Mouse (Mus musculus): ENCODE results near the gene Mrps31. TPM values are rescaled to one million over a fixed set of nuclear protein-coding genes. Genes with fewer than 3 reads are reported as not detected.

The Mrps31 gene
- total RNA-seq (2021), result 10 to 100 TPM; 26.6 to 26.7 TPM
- long read RNA-seq, transcript Mrps31-201 (7 exons, 1,515 nt), result major isoform, 26 of 29 reads
- long read RNA-seq, partial matches to known transcripts, result 1 of 29 reads
- long read RNA-seq, other reads (novel, unspliced or antisense), result 2 of 29 reads

DNA sequence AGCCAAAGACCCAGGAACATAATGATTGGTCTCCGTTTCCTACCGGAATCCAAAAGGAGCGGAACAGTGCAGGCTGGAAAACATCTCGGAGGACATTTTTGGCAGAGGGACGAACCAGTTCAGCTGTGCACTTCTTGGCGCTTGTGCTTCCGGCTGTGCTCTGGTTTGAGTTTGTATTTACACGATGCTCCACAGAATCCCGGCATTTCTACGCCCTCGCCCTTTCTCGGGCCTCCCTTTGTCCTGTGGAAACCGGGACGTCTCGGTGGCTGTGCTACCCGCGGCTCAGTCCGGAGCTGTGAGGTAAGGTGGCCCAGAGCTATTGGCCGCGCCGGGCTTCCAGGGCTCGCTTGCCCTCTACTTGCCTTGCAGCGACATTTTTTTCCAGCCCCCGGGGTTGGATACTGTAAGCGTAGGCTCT is at the start of gene Mrps31:
Gene Mrps31, plus strand, starts transcription at position 80 of the 421 bp plus-strand sequence.
- peak; percentile 85 to 92 for DNase-seq (ENCODE audit: low spot score in 2 of 2)

DNA sequence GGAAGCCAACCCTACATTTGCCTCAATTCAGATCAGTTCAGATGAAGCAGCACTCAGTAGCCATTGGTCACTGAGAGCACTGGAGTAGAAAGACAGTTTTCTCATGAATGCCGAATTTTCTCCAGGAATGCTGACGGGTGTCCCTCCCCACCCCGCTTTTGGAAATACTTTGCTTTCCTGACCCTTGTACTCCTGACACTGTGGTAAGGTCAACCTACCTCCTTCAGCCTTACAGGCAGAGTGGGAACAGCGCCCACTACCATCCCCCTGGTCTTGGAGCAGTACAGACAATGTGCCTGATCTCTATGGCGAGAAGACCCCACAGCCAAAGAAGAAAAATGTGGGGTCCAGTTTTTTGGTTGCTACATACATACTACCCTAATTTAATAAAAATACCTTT is 34.9 kb upstream of the Mrps31 start:
- DNase-seq (ENCODE audit: low spot score in 2 of 2), result no peak

DNA sequence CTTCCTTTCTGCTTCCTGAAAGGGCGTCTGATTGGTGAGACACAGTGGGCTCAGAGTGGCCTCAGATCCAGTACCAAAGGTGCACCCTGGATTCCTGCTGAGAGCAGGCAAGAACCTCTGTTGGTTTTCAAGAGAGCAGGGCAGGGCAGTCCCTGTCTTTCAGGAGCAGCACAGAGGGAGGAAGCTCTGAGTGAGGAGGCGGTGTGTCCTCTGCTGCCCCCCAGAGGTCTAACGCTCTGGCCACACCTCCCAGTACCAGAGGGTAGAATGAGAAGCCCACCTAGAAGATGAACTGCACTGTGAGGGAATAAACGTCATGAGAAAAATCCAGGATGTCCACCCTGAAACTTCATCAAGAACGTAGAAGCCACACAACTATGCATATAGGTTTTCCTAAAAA is 34.3 kb upstream of the Mrps31 start:
- peak in 1 of 2 experiments; percentile 13 for DNase-seq (ENCODE audit: low spot score in 2 of 2)

DNA sequence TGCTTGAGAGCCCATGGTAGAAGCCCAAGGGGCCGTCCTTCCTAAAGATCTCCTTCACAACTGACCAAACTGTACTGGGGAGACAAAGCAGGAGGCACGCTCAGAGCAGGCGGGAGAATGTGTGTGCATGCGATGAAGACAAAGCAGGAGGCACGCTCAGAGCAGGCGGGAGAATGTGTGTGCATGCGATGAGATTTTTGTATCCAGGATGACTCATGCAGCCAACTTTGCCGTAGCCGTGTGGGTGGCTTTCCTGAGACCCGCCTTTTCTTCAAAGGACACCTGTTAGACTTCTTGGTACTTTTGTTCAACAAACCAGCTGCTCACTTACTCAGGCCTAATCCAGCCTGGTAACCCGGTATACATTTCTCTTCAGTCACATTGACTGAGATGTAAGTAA is 30.2 kb upstream of the Mrps31 start:
- peak in 1 of 2 experiments; percentile 6 for DNase-seq (ENCODE audit: low spot score in 2 of 2)

DNA sequence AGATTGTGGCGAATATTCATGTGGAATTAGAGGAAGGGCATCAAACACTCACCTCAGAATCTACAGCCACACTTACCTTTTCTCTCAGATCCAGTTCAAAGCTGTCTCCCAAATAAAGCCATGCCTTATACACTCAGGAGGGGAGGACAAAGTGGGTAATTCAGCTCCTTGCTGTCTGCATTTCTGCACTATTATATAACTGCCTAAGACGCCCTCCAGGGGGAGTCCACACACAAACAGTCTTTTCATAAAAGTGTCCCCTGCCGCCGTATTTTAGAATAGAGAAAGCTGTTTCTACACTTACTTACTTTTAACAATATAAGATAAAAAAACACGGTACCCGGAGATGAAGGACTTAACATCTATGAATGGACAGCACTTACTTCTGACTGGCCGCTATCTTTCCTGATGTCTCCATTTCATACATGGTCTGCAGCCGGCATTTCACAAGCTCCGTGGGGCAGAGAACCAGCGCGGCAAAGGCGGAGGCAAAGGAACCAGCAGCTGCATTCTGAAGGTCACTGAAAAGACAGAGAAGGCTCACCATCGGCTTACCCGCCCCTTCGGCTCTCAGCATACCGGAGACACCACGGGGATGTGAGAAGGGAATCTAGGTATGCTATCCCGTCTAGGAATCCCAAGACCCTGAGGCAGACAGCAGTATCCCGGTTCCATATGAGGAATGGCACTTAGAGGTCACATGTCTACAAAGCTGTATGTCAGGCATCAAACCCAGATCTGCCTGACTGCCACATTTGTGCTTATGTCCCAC is 28.2 kb upstream of the Mrps31 start:
- DNase-seq (ENCODE audit: low spot score in 2 of 2), result no peak

DNA sequence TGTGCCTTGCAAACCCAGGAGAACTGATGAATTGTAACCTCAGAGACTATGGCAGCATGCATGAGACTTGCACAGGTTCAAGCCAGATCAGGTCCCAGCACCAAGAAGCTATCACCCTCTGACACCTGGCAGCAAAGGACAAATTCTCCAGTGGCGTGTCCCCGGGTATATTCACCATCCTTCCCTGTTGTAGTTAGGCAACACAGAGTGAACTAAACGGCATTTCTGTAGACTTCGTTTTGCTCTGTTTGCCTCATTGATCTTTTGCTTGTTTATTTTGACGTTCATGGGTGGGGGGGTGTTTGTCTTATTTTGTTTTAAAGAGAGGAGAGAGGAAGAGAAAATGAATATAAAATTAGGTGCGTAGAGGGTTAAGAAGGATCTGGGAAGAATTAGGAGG is 26.0 kb upstream of the Mrps31 start:
- DNase-seq (ENCODE audit: low spot score in 2 of 2), result no peak

DNA sequence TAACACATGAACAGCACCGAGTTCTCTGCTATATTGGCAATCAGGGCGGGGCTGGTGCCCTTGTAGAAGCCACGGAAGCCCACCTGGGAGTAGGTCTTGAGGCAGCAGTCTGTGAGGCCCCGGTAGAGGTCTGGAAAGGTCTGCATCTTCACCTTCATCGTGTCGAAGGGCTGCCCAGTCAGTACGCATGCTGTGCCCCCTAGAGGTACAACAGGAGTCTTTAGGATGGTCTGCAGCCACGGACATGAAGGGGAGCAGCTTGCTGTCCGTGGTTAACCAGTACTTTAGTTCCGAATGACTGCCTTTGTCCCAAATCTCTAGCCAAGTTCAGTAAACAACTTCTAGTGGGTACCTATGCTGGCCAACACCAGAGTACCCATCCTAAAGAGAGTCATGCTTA is 21.3 kb upstream of the Mrps31 start:
- no peak for DNase-seq (ENCODE audit: low spot score in 2 of 2)

DNA sequence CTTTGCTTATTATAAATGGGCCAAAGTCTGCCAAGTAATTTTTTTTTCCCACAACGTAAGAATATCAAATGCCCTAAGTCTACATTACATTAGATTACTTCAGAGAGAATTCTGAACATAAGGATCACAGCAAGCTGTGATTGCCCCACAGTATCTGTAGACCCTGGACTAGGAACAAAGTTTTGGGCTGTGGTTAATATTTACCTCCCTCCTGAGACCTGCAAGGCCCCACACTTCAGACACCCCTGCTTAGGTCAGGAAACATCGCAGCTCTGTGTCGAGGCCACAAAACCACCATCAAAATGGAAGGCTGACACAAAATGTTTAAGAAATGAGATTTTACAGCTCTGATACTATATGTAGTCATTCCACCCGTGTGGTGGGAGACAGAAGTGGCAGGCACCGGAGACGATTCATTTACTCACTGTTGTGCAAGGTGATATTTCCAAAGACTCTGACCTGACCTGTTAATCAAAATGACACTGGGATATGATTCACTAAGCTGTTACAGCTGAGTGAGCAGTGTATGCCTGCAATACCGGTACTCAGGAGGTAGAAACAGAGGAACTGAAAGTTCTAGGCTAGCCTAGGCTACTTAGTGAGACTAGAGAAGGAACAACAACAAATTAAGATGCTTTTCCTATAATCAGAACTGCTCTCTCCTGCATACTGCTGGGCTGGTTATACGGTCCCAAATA is 20.2 kb upstream of the Mrps31 start:
- DNase-seq (ENCODE audit: low spot score in 2 of 2), result no peak

DNA sequence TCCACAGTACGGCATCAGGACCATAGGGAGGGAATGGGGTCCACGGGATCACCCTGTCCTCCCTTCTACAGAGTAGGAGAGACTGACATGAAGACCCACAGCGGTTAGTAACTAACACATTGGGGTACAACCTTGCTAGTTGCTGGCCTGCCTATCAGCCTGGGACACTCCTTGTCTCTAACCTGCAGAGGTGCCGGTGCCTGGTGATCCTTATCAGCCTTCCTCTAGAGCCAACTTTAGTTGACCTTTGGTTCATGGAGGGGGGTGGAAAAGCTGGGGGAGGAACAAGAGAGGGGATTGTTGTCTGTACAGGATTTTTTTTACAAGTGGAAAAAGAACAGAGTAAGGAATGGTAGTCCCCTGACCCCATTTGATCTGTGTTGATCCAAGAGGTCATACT is 16.7 kb upstream of the Mrps31 start:
- DNase-seq (ENCODE audit: low spot score in 2 of 2), result no peak

DNA sequence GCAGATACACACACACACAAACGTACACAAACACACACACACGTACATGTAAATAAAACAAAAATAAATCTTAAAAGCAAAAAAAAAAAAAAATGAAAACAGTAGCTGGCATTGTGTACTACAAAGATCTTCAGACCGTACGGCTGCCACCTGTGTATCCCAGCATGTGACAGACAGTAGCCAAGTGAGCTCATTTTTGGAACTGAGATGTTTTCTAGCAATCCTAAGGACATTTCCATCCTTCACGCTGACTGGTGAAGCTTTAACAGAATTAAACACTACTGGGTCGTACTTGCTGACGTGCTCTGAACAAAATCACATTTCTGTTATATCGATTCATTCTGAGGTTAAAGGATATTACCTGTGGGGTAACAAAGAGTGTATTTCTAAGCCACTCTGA is 15.9 kb upstream of the Mrps31 start:
- no peak for DNase-seq (ENCODE audit: low spot score in 2 of 2)

DNA sequence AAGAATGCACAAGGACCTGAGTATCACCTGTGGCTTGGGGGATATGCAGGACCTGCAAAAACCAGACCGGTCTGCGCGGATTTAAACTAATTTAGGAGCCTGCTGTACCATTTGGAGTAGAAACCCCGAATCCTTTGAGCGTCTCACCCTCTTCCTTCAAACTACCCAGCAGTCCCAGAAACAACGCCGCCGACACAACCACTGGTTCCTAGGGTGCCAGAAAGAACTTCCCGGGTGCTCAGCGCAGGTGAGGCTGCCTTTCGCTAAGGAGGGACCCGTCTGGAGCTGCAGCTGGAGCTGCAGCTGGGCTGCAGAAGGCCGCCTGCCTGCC is 13.4 kb upstream of the Mrps31 start:
- DNase-seq (ENCODE audit: low spot score in 2 of 2), result no peak

DNA sequence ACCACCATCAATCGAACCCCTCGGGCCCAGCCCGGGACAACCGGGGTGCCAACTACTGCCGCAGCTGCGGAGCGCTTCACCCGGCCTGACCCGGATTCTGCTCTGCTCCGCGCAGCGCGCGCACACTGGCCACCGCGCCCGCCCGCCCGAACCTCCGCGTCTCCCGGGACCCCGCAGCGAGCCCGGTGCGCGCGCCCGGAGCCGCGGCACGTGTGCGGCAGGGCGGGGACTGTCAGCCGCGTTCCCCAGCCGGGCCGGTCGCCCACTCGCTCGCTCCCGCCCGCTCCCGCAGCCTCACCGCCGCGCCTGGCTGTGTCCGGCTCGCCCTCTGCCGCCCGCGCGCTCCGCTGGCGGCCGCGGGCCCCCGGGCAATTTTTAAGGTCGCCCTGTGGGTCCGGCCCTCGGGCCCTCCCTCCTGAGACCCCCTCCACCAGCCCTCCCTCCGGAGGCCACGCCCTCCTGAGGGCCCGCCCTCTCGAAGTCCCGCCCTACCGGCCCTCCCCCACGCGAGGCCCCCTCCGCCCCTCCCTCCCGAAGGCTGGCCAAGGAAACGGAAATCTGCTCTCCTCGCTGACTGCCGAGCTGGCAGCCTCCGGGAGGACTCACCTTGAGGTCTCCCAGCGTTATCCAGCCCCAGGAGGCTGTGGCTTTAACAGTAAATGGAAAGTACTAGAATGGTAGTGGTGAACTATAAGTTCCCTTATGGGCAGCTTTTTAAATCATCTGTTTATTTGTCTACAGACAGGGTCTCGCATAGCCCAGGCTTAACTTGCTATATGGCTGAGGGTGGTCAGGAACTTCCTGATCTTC is 12.8 kb upstream of the Mrps31 start, which contains the start of gene Slc25a15:
Gene Slc25a15, minus strand, starts transcription at position 456 of the 810 bp plus-strand sequence.
- peak; percentile 77 to 87 for DNase-seq (ENCODE audit: low spot score in 2 of 2)

DNA sequence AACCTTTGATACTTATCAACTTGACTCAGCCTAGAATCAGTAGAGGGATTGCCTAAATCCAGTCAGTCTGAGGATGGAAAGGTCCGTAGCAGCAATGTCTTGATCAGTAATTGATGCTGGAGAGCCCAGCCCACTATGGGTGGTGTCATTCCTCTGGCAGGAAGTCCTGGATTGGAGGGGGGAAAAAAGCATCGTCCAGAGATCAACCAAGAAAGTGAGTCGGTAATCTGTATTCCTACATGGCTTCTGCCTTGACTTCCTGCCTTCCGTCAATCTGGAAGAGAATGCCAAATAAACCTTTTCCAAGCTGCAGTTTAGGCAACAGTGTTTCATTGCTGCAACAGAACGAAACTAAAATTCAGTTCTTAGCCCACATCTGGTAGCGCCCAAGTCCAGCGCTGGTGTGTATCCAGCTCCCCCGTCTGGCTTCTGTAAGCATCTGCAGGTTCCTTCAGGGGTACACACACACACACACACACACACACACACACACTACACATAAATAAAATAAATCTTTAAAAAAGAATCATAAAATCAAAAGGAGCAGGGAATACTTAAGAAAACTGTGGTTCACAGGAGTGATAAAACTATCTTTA is 11.8 kb upstream of the Mrps31 start:
- no peak for DNase-seq (ENCODE audit: low spot score in 2 of 2)

DNA sequence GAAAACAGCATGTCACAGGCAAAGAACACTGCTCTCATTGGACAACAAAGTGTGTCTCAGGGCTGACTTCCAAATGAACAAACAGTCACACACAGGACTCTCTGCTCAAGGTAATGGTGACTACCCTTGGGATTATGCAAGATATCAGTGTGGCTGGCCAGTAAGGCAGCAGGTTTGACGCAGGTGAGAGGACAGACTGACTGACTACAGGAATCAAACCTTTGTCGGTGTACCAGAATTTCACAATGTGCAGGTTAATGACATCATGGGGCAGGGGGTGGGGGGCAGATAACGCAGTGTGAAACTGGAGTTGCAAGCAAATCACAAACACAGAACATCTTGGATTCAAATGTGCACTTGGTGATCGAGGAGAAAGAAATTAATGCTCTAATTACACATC is 10.6 kb upstream of the Mrps31 start:
- DNase-seq (ENCODE audit: low spot score in 2 of 2), result no peak

DNA sequence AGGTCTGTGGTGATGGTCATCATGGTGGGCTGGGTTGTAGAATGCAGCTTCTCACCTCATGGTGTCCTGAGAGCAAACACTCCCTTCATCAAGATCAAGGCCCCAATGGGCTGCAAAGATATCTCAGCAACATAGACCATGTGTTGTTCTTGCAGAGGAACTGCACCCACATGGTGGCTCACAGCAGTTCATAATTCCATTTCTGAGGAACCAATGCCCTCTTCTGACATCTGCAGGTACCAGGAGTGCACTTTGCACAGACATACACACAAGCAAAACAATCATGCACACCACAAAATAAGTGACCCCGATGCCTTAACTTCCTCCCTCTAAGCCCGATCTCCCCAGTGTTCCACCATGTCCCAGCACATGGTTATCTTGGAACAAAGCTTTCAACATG is 7.9 kb upstream of the Mrps31 start:
- DNase-seq (ENCODE audit: low spot score in 2 of 2), result no peak

DNA sequence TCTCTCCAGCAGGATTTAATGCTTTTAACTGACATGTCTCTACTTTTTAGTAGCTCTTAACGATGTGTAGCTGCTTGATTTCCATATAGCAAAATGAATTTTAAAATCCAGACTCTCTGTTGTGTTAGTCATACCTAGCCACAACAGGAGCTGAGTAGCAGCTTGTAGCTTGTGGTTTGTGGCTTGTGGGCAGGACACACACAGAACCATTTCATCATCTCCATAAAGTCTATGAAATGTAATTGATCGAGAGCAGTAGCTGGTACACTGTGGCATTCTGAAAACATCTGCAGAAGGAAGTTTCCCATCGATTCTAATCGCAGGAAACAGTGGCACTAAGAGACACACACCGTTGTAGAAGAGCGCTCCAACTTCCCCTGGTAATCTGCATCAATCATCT is 5.4 kb upstream of the Mrps31 start:
- DNase-seq (ENCODE audit: low spot score in 2 of 2), result no peak

DNA sequence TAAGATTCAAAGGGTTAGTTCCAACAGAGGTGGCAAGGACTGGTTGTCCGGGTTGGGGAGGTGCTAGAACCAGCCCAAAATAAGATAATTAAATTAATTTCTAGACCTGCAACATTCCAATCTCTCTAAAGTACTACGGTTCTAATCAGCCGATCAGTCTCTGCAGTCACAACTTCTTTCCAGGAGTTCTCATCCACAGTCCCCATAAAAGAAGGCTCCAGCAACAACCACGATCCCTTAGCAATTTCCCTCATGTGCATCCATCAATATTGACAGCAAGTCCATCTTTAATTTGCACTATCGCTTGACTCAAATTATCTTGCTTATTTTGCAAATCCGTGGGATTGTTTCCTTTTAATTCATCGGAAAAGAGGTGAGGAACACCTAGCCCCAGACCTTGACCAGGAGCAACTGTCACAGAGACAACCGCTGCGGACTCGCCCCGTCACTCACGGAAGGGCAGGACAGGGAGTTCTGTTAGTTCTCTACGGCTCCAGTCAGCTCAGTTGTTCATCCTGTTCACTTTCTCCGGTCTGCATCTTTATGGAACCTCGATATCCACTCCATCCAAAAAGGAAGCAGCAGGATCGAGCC is 376 bp upstream of the Mrps31 start:
- no peak for DNase-seq (ENCODE audit: low spot score in 2 of 2)

DNA sequence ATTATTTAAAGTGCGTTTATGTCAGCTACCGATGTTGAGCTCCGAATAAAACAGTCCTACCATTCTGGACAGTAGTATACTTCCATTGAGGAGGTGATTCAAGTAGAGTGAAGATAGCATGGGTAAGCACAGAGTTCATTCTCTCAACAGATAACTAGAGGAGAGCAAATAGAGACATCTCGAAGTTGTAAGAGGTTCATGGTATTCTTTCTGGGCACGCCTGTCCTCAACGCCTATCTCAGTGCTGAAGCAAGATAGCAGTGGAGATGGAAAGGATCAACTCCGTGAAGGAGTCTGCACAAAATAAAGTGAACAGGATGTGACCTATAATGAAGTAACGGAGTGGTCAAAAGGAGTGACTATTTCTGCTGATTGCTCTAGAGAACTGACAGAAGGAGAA is 810 bp downstream of the Mrps31 start:
- DNase-seq (ENCODE audit: low spot score in 2 of 2), result no peak

Measured in layer of hippocampus, adult 18-20 months (tissue).